11 mouse cellular contexts compared by ENCODE assay signal in genomic region chr8:120616663-120617626, GRCm38 (mm10). TPM values are rescaled to one million over a fixed set of nuclear protein-coding genes. Genes with fewer than 3 reads are reported as not detected.
A peak's percentile ranks its signal among the peaks of the same experiment; 100 is the strongest.
DNase-seq lines count a peak whose midpoint lies in the region; ATAC-seq lines count a peak whose summit lies in the region.
"Had no signal": no experiment of that assay in that cellular context is flagged by ENCODE, and none has a peak within 500 bp of the region (broad histone marks: within the 10 kb centered on the region; RNA-seq: fewer than 3 reads in every experiment).

No protein-coding gene starts in this region.

- peaks cover 4% of the 10 kb centered on the region; the same call in 1 of the 2 replicates for H3K4me1 ChIP-seq in neural tube, embryonic 11.5 days (ENCODE audit: control insufficient read depth, insufficient read depth, low read length)
- peaks cover 31% of the 10 kb centered on the region for H3K4me1 ChIP-seq in forebrain, embryonic 13.5 days
- peaks cover 62% of the 10 kb centered on the region for H3K4me1 ChIP-seq in midbrain, embryonic 10.5 days

- WGBS in neural tube, embryonic 11.5 days: 40% methylated on average over 7 of the region's 8 CpGs
- WGBS in forebrain, embryonic 13.5 days: 6% methylated on average over 7 of the region's 8 CpGs
- 15% methylated on average over 7 of the region's 8 CpGs for WGBS in midbrain, embryonic 10.5 days

- H3K9me3 ChIP-seq in neural tube, embryonic 11.5 days (ENCODE audit: control insufficient read depth, low read length): no peaks in the 10 kb centered on the region
- H3K9me3 ChIP-seq in forebrain, embryonic 13.5 days (replicated peaks): no peaks in the 10 kb centered on the region
- H3K9me3 ChIP-seq in midbrain, embryonic 10.5 days (replicated peaks): no peaks in the 10 kb centered on the region
- H3K9me3 ChIP-seq: G1E had no signal

- intact Hi-C loops in left cerebral cortex, postnatal 36 days (cut with DNase I): loop anchor here (5.0 kb wide), 1 partner anchor 50 kb away; the partner anchor contains the start of genes Cox4i1, Emc8 and Gm27021

- no peak overlapping the region for H3K4me2 ChIP-seq in neural tube, embryonic 11.5 days (ENCODE audit: low read depth)
- no peak overlapping the region for H3K4me2 ChIP-seq in forebrain, embryonic 13.5 days

- H3K9ac ChIP-seq in neural tube, embryonic 11.5 days (ENCODE audit: low read length): no peak overlapping the region
- H3K9ac ChIP-seq in forebrain, embryonic 13.5 days: no peak overlapping the region
- H3K9ac ChIP-seq: liver, postnatal 0 days had no signal

- no peak overlapping the region for H3K4me3 ChIP-seq in neural tube, embryonic 11.5 days (ENCODE audit: low read depth, low read length)
- no peak overlapping the region for H3K4me3 ChIP-seq in forebrain, embryonic 13.5 days
- peak overlapping the region; percentile 1; the same call in 1 of the 2 replicates for H3K4me3 ChIP-seq in midbrain, embryonic 10.5 days

- peak; percentile 50 for DNase-seq in neural tube, embryonic 11.5 days (ENCODE audit: low spot score)
- DNase-seq in neural tube, embryonic 10.5 days (ENCODE audit: extremely low spot score, low spot score): no peak
- DNase-seq in midbrain, embryonic 10.5 days (ENCODE audit: low spot score): peak; percentile 68
- no peak for DNase-seq in thymus, adult 18-20 months
- DNase-seq in left cerebral cortex, postnatal 36 days (ENCODE audit: low spot score in 2 of 2): no peak
- DNase-seq: adrenal gland, postnatal 25 days; cerebellum, postnatal 36 days; liver, postnatal 0 days had no signal

- ATAC-seq in neural tube, embryonic 11.5 days (ENCODE audit: insufficient read depth, low FRiP score, low TSS enrichment): peak; percentile 54; the same call in 1 of the 2 replicates
- ATAC-seq in forebrain, embryonic 13.5 days: peak; percentile 69; the same call in 1 of the 2 replicates
- no peak for ATAC-seq in activated CD4-positive, CD25-positive, alpha-beta regulatory T cell, adult 4 months
- ATAC-seq: liver, postnatal 0 days had no signal

- H3K36me3 ChIP-seq in neural tube, embryonic 11.5 days (ENCODE audit: control insufficient read depth, insufficient read depth, low read length): no peaks in the 10 kb centered on the region
- H3K36me3 ChIP-seq in forebrain, embryonic 13.5 days (ENCODE audit: poor library complexity, severe bottlenecking): no peaks in the 10 kb centered on the region
- no peaks in the 10 kb centered on the region for H3K36me3 ChIP-seq in midbrain, embryonic 10.5 days
- H3K36me3 ChIP-seq: G1E had no signal

- peak overlapping the region; percentile 50; the same call in 1 of the 2 replicates for H3K27ac ChIP-seq in neural tube, embryonic 11.5 days (ENCODE audit: low read depth, low read length)
- H3K27ac ChIP-seq in forebrain, embryonic 13.5 days: peak overlapping the region; percentile 73
- H3K27ac ChIP-seq in midbrain, embryonic 10.5 days (replicated peaks): peak overlapping the region; percentile 86

- no peaks in the 10 kb centered on the region for H3K27me3 ChIP-seq in neural tube, embryonic 11.5 days (ENCODE audit: control insufficient read depth, insufficient read depth, low read length)
- 0 out of 2 replicates have a peak, but pooled peaks cover 6% of the 10 kb centered on the region for H3K27me3 ChIP-seq in forebrain, embryonic 13.5 days
- H3K27me3 ChIP-seq in midbrain, embryonic 10.5 days (ENCODE audit: low read depth, poor library complexity, severe bottlenecking): 0 out of 2 replicates have a peak, but pooled peaks cover 3% of the 10 kb centered on the region

RNA-seq across cellular contexts. Expression of gene Gins2, which starts 27.8 kb away (rescaled TPM):
- polyA plus RNA-seq in neural tube, embryonic 11.5 days (2014; fragmentation: Nextera tagmentation; extraction: Ambion mirVana): 101 and 109 TPM in 2 replicates
- polyA plus RNA-seq in forebrain, embryonic 13.5 days (2015; fragmentation: Nextera tagmentation; extraction: Ambion mirVana): 66.9 and 79.8 TPM in 2 replicates
- polyA plus RNA-seq in midbrain, embryonic 10.5 days (2016; fragmentation: Nextera tagmentation; extraction: Ambion mirVana): 162 and 192 TPM in 2 replicates
- 10 to 100 TPM; 19.3 to 30.4 TPM for polyA plus RNA-seq in activated CD4-positive, CD25-positive, alpha-beta regulatory T cell, adult 4 months (2017; shearing (Covaris generic))
- 1 to 10 TPM in 1 of 2 experiments, under 1 TPM in 1; 0.74 to 1.8 TPM for total RNA-seq in left cerebral cortex, postnatal 36 days (2021)

RNA-seq across cellular contexts. Expression of gene 1190005I06Rik, which starts 30.5 kb away (rescaled TPM):
- 2.5 and 2.6 TPM in 2 replicates for polyA plus RNA-seq in neural tube, embryonic 11.5 days (2014; fragmentation: Nextera tagmentation; extraction: Ambion mirVana)
- polyA plus RNA-seq in forebrain, embryonic 13.5 days (2015; fragmentation: Nextera tagmentation; extraction: Ambion mirVana): 3.7 and 4.5 TPM in 2 replicates
- polyA plus RNA-seq in midbrain, embryonic 10.5 days (2016; fragmentation: Nextera tagmentation; extraction: Ambion mirVana): 3.9 TPM in 2 replicates
- polyA plus RNA-seq in activated CD4-positive, CD25-positive, alpha-beta regulatory T cell, adult 4 months (2017; shearing (Covaris generic)): not detected
- 10 to 100 TPM in 1 of 2 experiments, 1 to 10 TPM in 1; 9.4 to 13.4 TPM for total RNA-seq in left cerebral cortex, postnatal 36 days (2021)

RNA-seq across cellular contexts. Expression of gene Gm27021, which starts 50.9 kb away (rescaled TPM):
- 2.3 and 2.5 TPM in 2 replicates for polyA plus RNA-seq in neural tube, embryonic 11.5 days (2014; fragmentation: Nextera tagmentation; extraction: Ambion mirVana)
- polyA plus RNA-seq in forebrain, embryonic 13.5 days (2015; fragmentation: Nextera tagmentation; extraction: Ambion mirVana): 3.9 and 4.4 TPM in 2 replicates
- polyA plus RNA-seq in midbrain, embryonic 10.5 days (2016; fragmentation: Nextera tagmentation; extraction: Ambion mirVana): 3.1 and 3.5 TPM in 2 replicates
- not detected for polyA plus RNA-seq in activated CD4-positive, CD25-positive, alpha-beta regulatory T cell, adult 4 months (2017; shearing (Covaris generic))
- under 1 TPM in 1 of 2 experiments, not detected in 1; 0.95 TPM for total RNA-seq in left cerebral cortex, postnatal 36 days (2021)
- total RNA-seq: adrenal gland, postnatal 25 days; G1E had no signal

RNA-seq across cellular contexts. Expression of gene Cox4i1, which starts 51.1 kb away (rescaled TPM):
- 920 and 934 TPM in 2 replicates for polyA plus RNA-seq in neural tube, embryonic 11.5 days (2014; fragmentation: Nextera tagmentation; extraction: Ambion mirVana)
- 996 and 1,069 TPM in 2 replicates for polyA plus RNA-seq in forebrain, embryonic 13.5 days (2015; fragmentation: Nextera tagmentation; extraction: Ambion mirVana)
- 948 and 963 TPM in 2 replicates for polyA plus RNA-seq in midbrain, embryonic 10.5 days (2016; fragmentation: Nextera tagmentation; extraction: Ambion mirVana)
- polyA plus RNA-seq in activated CD4-positive, CD25-positive, alpha-beta regulatory T cell, adult 4 months (2017; shearing (Covaris generic)): 1,000 to 10,000 TPM; 1,217 to 1,292 TPM
- 1,000 to 10,000 TPM; 1,069 to 1,237 TPM for total RNA-seq in left cerebral cortex, postnatal 36 days (2021)

RNA-seq across cellular contexts. Expression of gene Emc8, which starts 51.4 kb away (rescaled TPM):
- 274 and 290 TPM in 2 replicates for polyA plus RNA-seq in neural tube, embryonic 11.5 days (2014; fragmentation: Nextera tagmentation; extraction: Ambion mirVana)
- 221 and 234 TPM in 2 replicates for polyA plus RNA-seq in forebrain, embryonic 13.5 days (2015; fragmentation: Nextera tagmentation; extraction: Ambion mirVana)
- 347 and 384 TPM in 2 replicates for polyA plus RNA-seq in midbrain, embryonic 10.5 days (2016; fragmentation: Nextera tagmentation; extraction: Ambion mirVana)
- 10 to 100 TPM; 60.2 to 68.0 TPM for polyA plus RNA-seq in activated CD4-positive, CD25-positive, alpha-beta regulatory T cell, adult 4 months (2017; shearing (Covaris generic))
- total RNA-seq in left cerebral cortex, postnatal 36 days (2021): 10 to 100 TPM; 66.4 to 67.2 TPM

Comparison
In these comparisons a context has a peak if more than half of its experiments do, and no peak if none do; other contexts are left out.
1. DNase-seq: peak in neural tube, embryonic 11.5 days (single experiment) and midbrain, embryonic 10.5 days (single experiment); none in neural tube, embryonic 10.5 days (single experiment), thymus, adult 18-20 months (0 of 2) and left cerebral cortex, postnatal 36 days (0 of 2).
2. Peak in every context shown above with its lines, with median percentiles within 50 percentile points of each other: H3K27ac ChIP-seq.